ENCODE assay signal across 8 mouse cellular contexts in genomic region chr10:53399053-53399452, GRCm38 (mm10). TPM values are rescaled to one million over a fixed set of nuclear protein-coding genes. Genes with fewer than 3 reads are reported as not detected.
DNase-seq lines count a peak whose midpoint lies in the region; ATAC-seq and TF ChIP-seq lines count a peak whose summit lies in the region.

No protein-coding gene starts in this region.

- no peaks in the 10 kb centered on the region for H3K27me3 ChIP-seq in forebrain, embryonic 10.5 days (ENCODE audit: poor library complexity, severe bottlenecking)
- no peaks in the 10 kb centered on the region for H3K27me3 ChIP-seq in forebrain, embryonic 11.5 days (ENCODE audit: control insufficient read depth, insufficient read depth, low read length)
- no peaks in the 10 kb centered on the region for H3K27me3 ChIP-seq in kidney, embryonic 14.5 days (ENCODE audit: control insufficient read depth, insufficient read depth, low read length)
- H3K27me3 ChIP-seq in CH12.LX (replicated peaks): no peaks in the 10 kb centered on the region
- no peaks in the 10 kb centered on the region for H3K27me3 ChIP-seq in intestine, embryonic 15.5 days (replicated peaks)

- no peak for TF ChIP-seq CTCF in CH12.LX (conservative IDR thresholded peaks at IDR 0.05 in 1 of 2, IDR thresholded peaks at IDR 0.05 in 1 of 2; ENCODE audit: low read depth in 2 of 2, low read length in 2 of 2)

- in situ Hi-C loops in CH12.LX (cut with MboI; ENCODE audit: low pct_ligation_motif_present, low pct_unique_long_range_greater_than_20kb, low sequenced_read_pairs): no loop called here

- peaks cover 17% of the 10 kb centered on the region for H3K4me1 ChIP-seq in forebrain, embryonic 10.5 days
- peaks cover 6% of the 10 kb centered on the region; the same call in 1 of the 2 replicates for H3K4me1 ChIP-seq in forebrain, embryonic 11.5 days (replicated peaks; ENCODE audit: control insufficient read depth, insufficient read depth, low read length)
- H3K4me1 ChIP-seq in kidney, embryonic 14.5 days (ENCODE audit: control insufficient read depth, insufficient read depth, low read length): peaks cover 8% of the 10 kb centered on the region; the same call in 1 of the 2 replicates
- H3K4me1 ChIP-seq in CH12.LX (ENCODE audit: control insufficient read depth in 1 of 2, insufficient read depth in 2 of 2): peaks cover 7 to 24% of the 10 kb centered on the region in 2 experiments
- 0 out of 2 replicates have a peak, but pooled peaks cover 2% of the 10 kb centered on the region for H3K4me1 ChIP-seq in intestine, embryonic 15.5 days (replicated peaks)

- H3K9me3 ChIP-seq in forebrain, embryonic 10.5 days: no peaks in the 10 kb centered on the region
- no peaks in the 10 kb centered on the region for H3K9me3 ChIP-seq in forebrain, embryonic 11.5 days (ENCODE audit: control insufficient read depth, low read length)
- H3K9me3 ChIP-seq in kidney, embryonic 14.5 days (ENCODE audit: control insufficient read depth, low read length): no peaks in the 10 kb centered on the region
- peaks cover 3% of the 10 kb centered on the region for H3K9me3 ChIP-seq in CH12.LX (replicated peaks; ENCODE audit: low read length)
- H3K9me3 ChIP-seq in intestine, embryonic 15.5 days: no peaks in the 10 kb centered on the region

- H3K4me2 ChIP-seq in forebrain, embryonic 11.5 days (ENCODE audit: low read depth, low read length, severe bottlenecking): no peak overlapping the region
- no peak overlapping the region for H3K4me2 ChIP-seq in kidney, embryonic 14.5 days (replicated peaks; ENCODE audit: low read depth, low read length)
- H3K4me2 ChIP-seq in CH12.LX (ENCODE audit: insufficient read depth, low read depth, poor library complexity, severe bottlenecking): peak overlapping the region; percentile 64
- H3K4me2 ChIP-seq in intestine, embryonic 15.5 days (replicated peaks): no peak overlapping the region

- no peak for DNase-seq in forebrain, embryonic 10.5 days (ENCODE audit: extremely low spot score, low spot score)
- no peak for DNase-seq in forebrain, embryonic 11.5 days (ENCODE audit: low spot score)
- DNase-seq in kidney, postnatal 25 days: no peak
- DNase-seq in CH12.LX (ENCODE audit: extremely low read depth): no peak
- no peak for DNase-seq in adrenal gland, adult 8-10 months
- DNase-seq in retina, postnatal 1 day: no peak

- no peaks in the 10 kb centered on the region for H3K36me3 ChIP-seq in forebrain, embryonic 10.5 days (replicated peaks)
- no peaks in the 10 kb centered on the region for H3K36me3 ChIP-seq in forebrain, embryonic 11.5 days (ENCODE audit: control insufficient read depth, insufficient read depth, low read length)
- H3K36me3 ChIP-seq in kidney, embryonic 14.5 days (ENCODE audit: control insufficient read depth, insufficient read depth, low read length): no peaks in the 10 kb centered on the region
- H3K36me3 ChIP-seq in CH12.LX (replicated peaks in 1 of 2; ENCODE audit: control insufficient read depth in 1 of 2, insufficient read depth in 1 of 2, low read length in 1 of 2): no peaks in the 10 kb centered on the region
- H3K36me3 ChIP-seq in intestine, embryonic 15.5 days: no peaks in the 10 kb centered on the region

- H3K4me3 ChIP-seq in forebrain, embryonic 10.5 days: no peak overlapping the region
- H3K4me3 ChIP-seq in forebrain, embryonic 11.5 days (ENCODE audit: low read depth, low read length): no peak overlapping the region
- H3K4me3 ChIP-seq in kidney, embryonic 14.5 days (ENCODE audit: low read length): no peak overlapping the region
- H3K4me3 ChIP-seq in CH12.LX (replicated peaks in 1 of 3; ENCODE audit: low read depth in 2 of 3, low read length in 2 of 3, poor library complexity in 1 of 3): peak overlapping the region in 1 of 3 experiments; percentile 24
- no peak overlapping the region for H3K4me3 ChIP-seq in intestine, embryonic 15.5 days (replicated peaks)

- no peak for TF ChIP-seq RAD21 in CH12.LX (IDR thresholded peaks at IDR 0.05; ENCODE audit: low read depth, low read length)

- TF ChIP-seq EP300 in CH12.LX (IDR thresholded peaks at IDR 0.05; ENCODE audit: low read length): no peak

- peak overlapping the region; percentile 79 for H3K27ac ChIP-seq in forebrain, embryonic 10.5 days
- H3K27ac ChIP-seq in forebrain, embryonic 11.5 days (ENCODE audit: low read depth, low read length): no peak overlapping the region
- no peak overlapping the region for H3K27ac ChIP-seq in kidney, embryonic 14.5 days (ENCODE audit: low read depth, low read length)
- H3K27ac ChIP-seq in CH12.LX (ENCODE audit: insufficient read depth, low read depth): no peak overlapping the region
- H3K27ac ChIP-seq in intestine, embryonic 15.5 days: no peak overlapping the region

- ATAC-seq in forebrain, embryonic 11.5 days (replicated peaks; ENCODE audit: low FRiP score): no peak
- ATAC-seq in kidney, embryonic 14.5 days (ENCODE audit: low FRiP score, low TSS enrichment): 0 out of 2 replicates have a peak, but pooled peaks have one; percentile 46
- 0 out of 2 replicates have a peak, but pooled peaks have one; percentile 34 for ATAC-seq in intestine, embryonic 15.5 days

- WGBS in forebrain, embryonic 10.5 days: 62% methylated on average over 3 of the region's 3 CpGs
- WGBS in forebrain, embryonic 11.5 days: 51% methylated on average over 3 of the region's 3 CpGs
- 48% methylated on average over 3 of the region's 3 CpGs for WGBS in kidney, embryonic 14.5 days
- WGBS in intestine, embryonic 15.5 days: 49% methylated on average over 3 of the region's 3 CpGs

- H3K79me2 ChIP-seq in CH12.LX (replicated peaks; ENCODE audit: control insufficient read depth, extremely low read depth, insufficient read depth, poor library complexity, severe bottlenecking): no peaks in the 10 kb centered on the region

- TF ChIP-seq POLR2A in CH12.LX (IDR thresholded peaks at IDR 0.05; ENCODE audit: low read depth, low read length): no peak

- dilution Hi-C loops in CH12.LX (cut with MboI; ENCODE audit: extremely low pct_ligation_motif_present, extremely low pct_unique_long_range_greater_than_20kb, low sequenced_read_pairs): no loop called here

- no peak overlapping the region for H3K9ac ChIP-seq in forebrain, embryonic 11.5 days (ENCODE audit: low read length)
- no peak overlapping the region for H3K9ac ChIP-seq in kidney, embryonic 14.5 days (ENCODE audit: low read depth, low read length)
- no peak overlapping the region for H3K9ac ChIP-seq in CH12.LX (ENCODE audit: insufficient read depth, low read depth)
- no peak overlapping the region for H3K9ac ChIP-seq in intestine, embryonic 15.5 days

TF ChIP-seq in CH12.LX, 34 proteins besides CTCF, POLR2A, EP300 and RAD21:
- TF ChIP-seq JUN (IDR thresholded peaks at IDR 0.05; ENCODE audit: insufficient read depth, low read depth, low read length): no peak
- TF ChIP-seq BHLHE40 (IDR thresholded peaks at IDR 0.05; ENCODE audit: low read depth, low read length): 0 out of 2 replicates have a peak, but pooled peaks have one; percentile 1
TF ChIP-seq in CH12.LX: peak in this region for 1.

RNA-seq across cellular contexts. Expression of gene Cep85l, which starts 19.3 kb away (rescaled TPM):
- polyA plus RNA-seq in forebrain, embryonic 10.5 days (2016; fragmentation: Nextera tagmentation; extraction: Ambion mirVana): 3.0 and 3.7 TPM in 2 replicates
- 4.8 and 5.5 TPM in 2 replicates for polyA plus RNA-seq in forebrain, embryonic 11.5 days (2014; fragmentation: Nextera tagmentation; extraction: Ambion mirVana)
- 6.5 and 7.7 TPM in 2 replicates for polyA plus RNA-seq in kidney, embryonic 14.5 days (2014; fragmentation: Nextera tagmentation; extraction: Ambion mirVana)
- total RNA-seq in CH12.LX (2012; rRNA removed) (4.3 and 5.7 TPM in 2 replicates), CH12.LX (2014; rRNA removed) (4.2 and 4.3 TPM in 2 replicates)
- polyA plus RNA-seq in CH12.LX (2012; ENCODE audit: insufficient read length, low read depth): 4.4 and 5.0 TPM in 2 replicates
- polyA plus RNA-seq in intestine, embryonic 15.5 days (2015; fragmentation: Nextera tagmentation; extraction: Ambion mirVana): 3.5 and 3.9 TPM in 2 replicates
- total RNA-seq in adrenal gland, adult 8-10 months (2022): 10 to 100 TPM in 2 of 4 experiments, 1 to 10 TPM in 2; 7.5 to 15.7 (median 11.4) TPM
